Mouse (Mus musculus) mesoderm, embryonic 11.5 days (tissue): ENCODE measurements at regions not wholly inside any gene's neighbourhood (a gene's known extent, or its start where the extent isn't known, plus 50 kb on each side); places are given as distances from the start of the nearest gene placed in this dataset.

ENCODE experiments used
- DNase-seq: peaks from one replicate; pipeline ENCODE4 v3.0.0-alpha.2; 2012; ENCODE audit warnings: low read depth, low spot score

DNA sequence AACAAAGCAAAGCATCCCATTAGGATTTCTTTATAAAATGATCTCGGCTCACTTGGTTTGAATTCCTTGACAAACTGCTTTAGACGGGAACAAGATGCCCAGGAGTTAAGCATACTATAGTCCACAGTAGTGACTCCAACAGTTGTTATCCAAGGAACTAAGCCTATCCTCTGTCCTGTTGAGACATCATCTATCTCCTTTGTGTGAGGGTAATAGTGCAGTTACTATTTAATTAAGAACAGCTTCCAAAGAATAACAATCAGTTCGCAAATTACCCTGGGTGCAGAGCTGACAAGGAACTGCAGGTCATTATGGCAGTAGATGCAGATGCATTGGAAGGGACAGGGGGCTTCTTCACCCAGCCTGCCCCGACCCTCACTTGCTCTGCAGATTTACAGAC is 115.7 kb upstream of the Slc24a5 start:
- no peak for DNase-seq

DNA sequence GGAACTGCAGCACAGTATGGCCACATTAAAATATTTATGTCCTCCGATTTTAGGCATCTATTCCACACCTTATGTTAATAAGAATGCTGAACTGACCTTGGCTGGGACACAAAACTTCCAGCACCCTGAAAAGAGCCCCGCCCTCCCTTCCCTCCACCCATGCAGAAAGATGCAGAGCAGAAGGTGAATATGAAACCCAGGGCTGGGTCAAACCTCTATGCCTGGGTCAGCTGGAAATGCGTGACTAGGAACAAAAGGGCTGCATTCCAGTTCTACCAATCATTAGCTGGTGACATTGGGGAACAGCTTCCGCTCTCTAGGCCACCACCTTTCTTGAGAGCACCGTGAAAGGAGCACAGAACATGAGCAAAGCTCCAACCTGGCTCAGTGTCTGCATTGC is 114.9 kb upstream of the Slc24a5 start:
- no peak for DNase-seq

DNA sequence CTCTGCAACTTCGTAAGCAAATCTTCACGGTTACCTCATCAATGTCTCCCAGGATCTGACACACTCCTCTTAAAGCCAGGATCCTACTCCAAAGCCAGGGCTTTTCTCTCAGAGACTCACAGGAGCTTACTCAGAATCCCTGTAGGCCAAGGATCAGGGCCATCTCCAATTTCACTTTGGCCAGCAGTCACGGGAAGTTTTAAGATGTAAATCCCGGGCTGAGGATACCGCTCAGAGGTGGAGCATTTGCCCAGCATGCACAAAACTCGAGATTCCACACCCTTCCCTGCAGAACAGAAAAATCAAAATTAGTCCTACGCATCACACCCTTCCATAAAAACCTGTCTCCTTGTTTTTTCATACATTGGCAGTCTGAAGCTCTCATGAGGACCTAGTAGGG is 112.1 kb upstream of the Slc24a5 start:
- no peak for DNase-seq

DNA sequence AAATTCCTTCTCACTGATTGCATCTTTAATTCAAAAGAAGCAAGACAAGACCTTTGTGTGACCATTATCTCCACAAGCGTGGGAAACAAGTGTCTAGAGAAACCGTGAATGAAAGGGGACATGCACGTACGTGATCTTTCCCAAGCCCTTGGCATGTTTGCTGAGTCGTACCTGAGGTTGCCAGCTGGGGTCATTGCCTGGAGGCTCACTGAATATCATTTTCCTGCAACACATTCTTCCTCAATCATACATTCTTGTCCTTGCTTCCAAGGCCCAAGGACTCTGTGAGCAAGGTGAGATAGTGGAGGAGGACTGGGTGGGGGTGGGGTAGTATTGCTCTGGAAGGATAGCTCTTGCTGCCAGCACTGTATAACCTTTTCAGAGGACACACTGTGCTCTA is 108.5 kb upstream of the Slc24a5 start:
- DNase-seq = no peak

DNA sequence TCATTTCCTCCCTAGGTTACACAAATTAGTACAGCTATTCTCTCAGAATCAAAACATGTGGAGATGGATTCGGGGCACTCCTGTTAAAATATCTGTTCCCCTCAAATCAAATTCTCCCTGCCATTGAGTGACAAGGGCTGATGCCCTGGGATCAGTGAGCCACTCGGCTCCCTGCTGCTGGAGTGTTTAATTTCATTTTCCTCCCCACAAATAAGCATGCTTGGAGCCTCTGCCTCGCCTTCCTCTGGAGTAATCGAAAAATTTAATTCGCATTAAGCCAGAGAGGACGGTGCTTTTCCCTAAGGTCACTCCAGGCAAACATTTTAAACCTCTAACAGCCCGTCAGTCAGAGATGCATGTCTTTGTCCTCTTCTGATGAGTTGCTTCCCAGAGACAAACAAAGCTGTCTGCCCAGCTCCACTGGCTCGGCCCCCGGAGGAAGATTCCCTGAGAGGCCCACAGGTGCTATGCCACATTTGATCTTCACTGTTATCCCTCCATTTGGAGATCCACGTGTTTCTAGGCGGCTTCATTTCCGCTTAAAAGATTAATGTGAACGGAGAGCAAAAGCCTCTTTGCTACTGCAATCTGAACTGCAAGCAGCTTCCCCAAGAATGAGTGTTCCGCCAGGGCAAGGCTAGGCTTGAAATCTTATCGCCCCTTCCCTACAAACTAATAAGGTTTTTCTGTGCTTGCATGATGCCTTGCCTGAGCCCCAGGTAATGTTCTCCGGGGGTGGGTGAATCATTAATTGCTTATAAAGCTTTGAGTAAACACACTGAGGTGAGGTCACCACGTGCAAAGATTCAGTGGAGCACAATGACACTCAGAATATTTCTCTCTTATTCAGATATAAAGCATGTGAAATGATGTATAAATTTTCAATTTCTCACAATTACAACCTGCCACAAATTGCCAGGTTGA is 95.8 kb upstream of the Slc24a5 start:
- no peak for DNase-seq

DNA sequence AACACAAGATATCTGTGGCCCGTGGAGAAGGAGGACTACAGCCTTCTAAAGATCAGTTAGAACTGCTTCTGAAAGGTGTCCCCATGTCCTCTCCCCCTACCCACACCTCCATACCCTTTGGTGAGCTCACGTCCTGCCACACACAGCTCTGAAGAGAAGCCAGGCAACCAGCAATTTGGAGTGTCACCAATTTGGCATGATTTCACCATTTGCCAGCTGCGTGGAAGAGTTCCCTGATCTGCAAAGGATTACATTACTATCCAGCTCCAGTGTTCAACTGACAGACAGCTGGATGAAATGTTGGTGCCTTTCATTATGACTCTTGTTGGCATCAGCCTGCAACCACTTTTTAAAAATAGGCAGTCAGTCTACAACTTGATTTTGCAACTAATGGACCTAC is 92.8 kb upstream of the Slc24a5 start:
- no peak for DNase-seq

DNA sequence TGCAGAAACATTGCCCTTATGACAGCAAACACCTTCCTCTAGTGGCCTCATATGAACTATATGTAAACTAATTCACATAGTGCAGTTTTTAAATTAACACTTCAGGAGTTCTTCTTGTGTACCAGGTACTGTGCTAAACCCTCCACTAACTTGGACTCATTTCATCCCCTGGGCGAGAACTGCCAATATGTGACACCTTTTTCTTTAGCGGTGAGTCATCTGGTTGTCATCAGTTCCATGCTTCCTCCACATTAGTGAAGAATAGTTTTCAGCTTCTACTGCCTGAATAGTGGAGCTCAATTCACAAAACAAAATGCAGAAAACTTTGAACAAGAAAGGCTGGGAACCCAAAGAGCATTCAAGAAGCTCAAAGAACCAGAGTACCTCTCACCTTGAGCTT is 76.9 kb upstream of the Slc24a5 start:
- no peak for DNase-seq

DNA sequence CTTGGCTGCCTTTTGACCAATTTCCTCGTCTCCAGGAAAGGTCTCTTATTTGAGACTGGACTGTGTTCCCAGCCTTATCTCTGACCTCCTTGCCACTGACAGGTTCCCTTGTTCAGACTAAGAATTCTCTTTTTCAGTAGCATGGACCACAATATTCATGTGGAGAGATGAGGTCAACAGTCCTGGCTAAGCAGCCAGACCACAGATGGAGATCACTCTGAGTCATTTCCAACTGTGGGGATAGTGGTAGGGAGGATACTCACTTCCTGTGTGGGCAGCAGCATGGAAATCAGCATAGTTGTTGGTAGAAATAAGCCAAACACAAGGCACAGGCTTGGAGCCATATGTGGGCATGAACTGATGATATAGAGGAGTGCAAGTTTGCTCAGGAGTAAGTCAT is 52.9 kb upstream of the Slc24a5 start:
- DNase-seq = no peak

DNA sequence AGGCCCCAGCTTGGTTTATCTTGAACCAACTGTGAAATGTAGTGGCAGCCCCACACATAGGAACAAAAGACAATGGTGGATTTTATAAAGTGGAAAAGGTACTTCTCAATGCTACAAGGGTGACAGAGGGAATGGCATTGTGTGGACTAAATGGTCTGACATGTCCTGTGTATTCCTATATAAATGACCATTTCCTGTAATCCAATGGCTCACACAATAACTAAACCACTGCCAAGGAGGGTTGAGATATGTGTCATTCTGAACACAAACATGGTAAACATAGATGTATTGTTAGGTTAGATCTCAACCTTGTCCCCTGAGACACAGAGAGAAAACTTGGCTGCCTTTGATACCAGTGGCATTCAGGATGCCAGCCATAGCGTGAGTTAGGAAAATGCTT is 51.0 kb upstream of the Slc24a5 start:
- no peak for DNase-seq
